Mouse (Mus musculus) yolk sac, embryonic 10.5 days (tissue): Measurements from ENCODE around the gene Gm20661.

Experiments
- DNase-seq: peaks from one replicate; pipeline ENCODE4 v3.0.0-alpha.2; 2017; ENCODE audit warnings: low spot score

Gm20661 gene

GRCm38 (mm10) chr9:107982681-107983346 is at the start of gene Gm20661:
Gene Gm20661, plus strand, starts transcription at chr9:107983058.
- peak; percentile 86 for DNase-seq

- no peak for DNase-seq
These were observed 48.7 kb upstream of the Gm20661 start for GRCm38 (mm10) chr9:107934146-107934545.

GRCm38 (mm10) chr9:107935374-107935773 is 47.5 kb upstream of the Gm20661 start, which contains the start of gene Camkv:
Gene Camkv, plus strand, starts transcription at chr9:107935674.
- DNase-seq = no peak

- no peak for DNase-seq
These were observed 47.1 kb upstream of the Gm20661 start for GRCm38 (mm10) chr9:107935790-107936214.

GRCm38 (mm10) chr9:107936215-107936822 is 46.5 kb upstream of the Gm20661 start:
- no peak for DNase-seq

GRCm38 (mm10) chr9:107936831-107937230 is 46.0 kb upstream of the Gm20661 start:
- no peak for DNase-seq

- DNase-seq = no peak
These were observed 35.3 kb upstream of the Gm20661 start for GRCm38 (mm10) chr9:107947241-107948194.

GRCm38 (mm10) chr9:107949184-107949921 is 33.5 kb upstream of the Gm20661 start:
- no peak for DNase-seq

- no peak for DNase-seq
These were observed 33.0 kb upstream of the Gm20661 start, which contains the start of gene Traip for GRCm38 (mm10) chr9:107949922-107950235. Gene Traip, plus strand, starts transcription at chr9:107950136.

GRCm38 (mm10) chr9:107950460-107951355 is 32.1 kb upstream of the Gm20661 start:
- peak; percentile 88 for DNase-seq

- DNase-seq = no peak
These were observed 27.1 kb upstream of the Gm20661 start for GRCm38 (mm10) chr9:107955613-107956289.

- no peak for DNase-seq
These were observed 25.7 kb upstream of the Gm20661 start for GRCm38 (mm10) chr9:107957141-107957540.

- DNase-seq = no peak
These were observed 23.0 kb upstream of the Gm20661 start for GRCm38 (mm10) chr9:107959896-107960295.

GRCm38 (mm10) chr9:107960928-107961327 is 21.9 kb upstream of the Gm20661 start:
- DNase-seq = no peak

- no peak for DNase-seq
These were observed 21.5 kb upstream of the Gm20661 start for GRCm38 (mm10) chr9:107961351-107961762.

GRCm38 (mm10) chr9:107961881-107962280 is 21.0 kb upstream of the Gm20661 start:
- no peak for DNase-seq

GRCm38 (mm10) chr9:107962916-107963315 is 19.9 kb upstream of the Gm20661 start:
- DNase-seq = no peak

GRCm38 (mm10) chr9:107963700-107964099 is 19.2 kb upstream of the Gm20661 start:
- peak; percentile 80 for DNase-seq

- no peak for DNase-seq
These were observed 18.2 kb upstream of the Gm20661 start for GRCm38 (mm10) chr9:107964681-107965080.

- DNase-seq = no peak
These were observed 16.2 kb upstream of the Gm20661 start for GRCm38 (mm10) chr9:107966676-107967075.
